Mouse (Mus musculus): ENCODE measurements around the gene E030018B13Rik. TPM values are rescaled to one million over a fixed set of nuclear protein-coding genes. Genes with fewer than 3 reads are reported as not detected.

The E030018B13Rik gene
- polyA plus RNA-seq, 1 experiment: not detected

DNA sequence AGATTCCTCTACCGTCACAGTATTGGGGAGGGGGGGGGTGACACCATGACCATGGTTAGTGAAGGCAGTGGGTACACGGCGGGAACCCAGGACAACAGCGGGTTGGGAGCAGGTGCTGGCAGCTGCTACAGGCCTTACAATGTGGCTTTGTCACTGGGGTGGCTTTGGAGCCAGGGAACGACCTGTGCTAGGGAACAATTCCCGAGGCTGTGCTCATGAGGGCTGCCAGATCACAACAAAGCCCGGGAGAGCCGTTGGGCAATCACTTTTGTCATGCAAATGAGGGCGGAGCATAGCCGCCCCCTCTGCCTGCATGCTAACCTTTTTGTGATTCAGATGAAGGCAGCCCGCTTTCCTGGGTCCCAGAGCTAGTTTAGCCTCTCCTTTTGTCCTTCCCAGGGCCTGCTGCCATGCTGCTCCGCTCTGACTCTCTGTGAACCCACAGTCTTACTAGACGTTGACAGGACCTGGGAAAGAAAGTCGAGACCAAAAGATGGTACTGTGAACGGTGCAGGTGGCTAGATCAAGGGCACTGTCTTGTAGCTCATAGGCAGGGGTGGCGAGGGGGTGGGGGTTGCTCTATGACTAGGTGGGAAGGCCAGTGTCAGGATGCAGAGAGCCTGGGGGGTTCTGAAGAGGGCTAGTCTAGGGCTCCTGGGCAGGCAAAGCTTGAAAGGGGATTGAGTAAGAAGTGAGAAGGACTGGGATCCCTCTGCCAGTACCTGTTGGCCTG, 40.5 kb downstream of the E030018B13Rik start:
- Histone ChIP-seq H3K27ac (ENCODE audit: insufficient read depth, low read depth, low read length) (no peak overlapping the region), H3K27me3 (replicated peaks; ENCODE audit: control insufficient read depth, insufficient read depth, low read length) (no peaks in the 10 kb centered on the region), H3K4me3 (ENCODE audit: insufficient read depth, low read depth, low read length) (no peak overlapping the region), H3K4me1 (ENCODE audit: control insufficient read depth, insufficient read depth, low read length) (no peaks in the 10 kb centered on the region), H3K36me3 (ENCODE audit: control insufficient read depth, insufficient read depth, low read length) (no peaks in the 10 kb centered on the region)
- 52% methylated on average over 16 of the region's 16 CpGs for WGBS
- TF ChIP-seq CTCF (conservative IDR thresholded peaks at IDR 0.05; ENCODE audit: insufficient read depth, insufficient read length, low read depth, low read length): no peak
- no peak for DNase-seq

GRCm38 (mm10) chr7:63957872-63958640, 41.4 kb downstream of the E030018B13Rik start:
- Histone ChIP-seq H3K36me3 (ENCODE audit: control insufficient read depth, insufficient read depth, low read length) (no peaks in the 10 kb centered on the region), H3K27ac (ENCODE audit: insufficient read depth, low read depth, low read length) (no peak overlapping the region), H3K4me1 (ENCODE audit: control insufficient read depth, insufficient read depth, low read length) (no peaks in the 10 kb centered on the region), H3K4me3 (ENCODE audit: insufficient read depth, low read depth, low read length) (no peak overlapping the region), H3K27me3 (replicated peaks; ENCODE audit: control insufficient read depth, insufficient read depth, low read length) (no peaks in the 10 kb centered on the region)
- WGBS: 91% methylated on average over 12 of the region's 12 CpGs
- TF ChIP-seq CTCF (conservative IDR thresholded peaks at IDR 0.05; ENCODE audit: insufficient read depth, insufficient read length, low read depth, low read length) (no peak), POLR2A (IDR thresholded peaks at IDR 0.05; ENCODE audit: low read depth, low read length) (no peak)
- DNase-seq: no peak

DNA sequence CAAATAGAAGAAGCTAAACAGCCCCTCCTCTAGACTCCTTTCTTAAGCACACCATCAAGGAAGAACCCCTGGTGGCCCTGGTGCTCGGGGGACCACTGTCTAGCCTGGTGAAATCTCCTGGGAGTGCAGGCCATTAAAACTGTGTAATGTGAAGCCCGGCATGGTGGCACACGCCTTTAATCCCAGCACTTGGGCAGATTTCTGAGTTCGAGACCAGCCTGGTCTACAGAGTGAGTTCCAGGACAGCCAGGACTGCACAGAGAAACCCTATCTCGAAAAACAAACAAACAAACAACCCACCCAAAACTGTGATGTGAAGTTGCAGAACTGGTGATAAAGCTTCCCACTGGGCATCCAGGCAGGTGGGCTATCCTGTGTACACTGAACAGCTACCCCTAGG, 47.0 kb downstream of the E030018B13Rik start:
- 77% methylated on average over 5 of the region's 5 CpGs for WGBS
- no peaks in the 10 kb centered on the region for H3K27me3 ChIP-seq (replicated peaks; ENCODE audit: control insufficient read depth, insufficient read depth, low read length)
- no peak for DNase-seq

GRCm38 (mm10) chr7:63964121-63964520, 47.5 kb downstream of the E030018B13Rik start:
- 88% methylated on average over 6 of the region's 6 CpGs for WGBS

More for the DNA sequence above, 47.0 kb downstream of the E030018B13Rik start:
- H3K27ac ChIP-seq (ENCODE audit: insufficient read depth, low read depth, low read length): no peak overlapping the region
- TF ChIP-seq CTCF (conservative IDR thresholded peaks at IDR 0.05; ENCODE audit: insufficient read depth, insufficient read length, low read depth, low read length): no peak
- TF ChIP-seq POLR2A (IDR thresholded peaks at IDR 0.05; ENCODE audit: low read depth, low read length): no peak
- no peaks in the 10 kb centered on the region for H3K36me3 ChIP-seq (ENCODE audit: control insufficient read depth, insufficient read depth, low read length)
- no peak overlapping the region for H3K4me3 ChIP-seq (ENCODE audit: insufficient read depth, low read depth, low read length)
- no peaks in the 10 kb centered on the region for H3K4me1 ChIP-seq (ENCODE audit: control insufficient read depth, insufficient read depth, low read length)

GRCm38 (mm10) chr7:63965135-63965534, 48.5 kb downstream of the E030018B13Rik start:
- Histone ChIP-seq H3K4me1 (ENCODE audit: control insufficient read depth, insufficient read depth, low read length) (no peaks in the 10 kb centered on the region), H3K4me3 (ENCODE audit: insufficient read depth, low read depth, low read length) (no peak overlapping the region), H3K27ac (ENCODE audit: insufficient read depth, low read depth, low read length) (no peak overlapping the region), H3K36me3 (ENCODE audit: control insufficient read depth, insufficient read depth, low read length) (no peaks in the 10 kb centered on the region), H3K27me3 (replicated peaks; ENCODE audit: control insufficient read depth, insufficient read depth, low read length) (no peaks in the 10 kb centered on the region)
- no peak for TF ChIP-seq POLR2A (IDR thresholded peaks at IDR 0.05; ENCODE audit: low read depth, low read length)
- 0 out of 2 replicates have a peak, but pooled peaks have one; percentile 3 for TF ChIP-seq CTCF (conservative IDR thresholded peaks at IDR 0.05; ENCODE audit: insufficient read depth, insufficient read length, low read depth, low read length)
- peak; percentile 17 for DNase-seq
- 58% methylated on average over 2 of the region's 2 CpGs for WGBS

More at GRCm38 (mm10) chr7:63964121-63964520, 47.5 kb downstream of the E030018B13Rik start:
- no peaks in the 10 kb centered on the region for H3K27me3 ChIP-seq (replicated peaks; ENCODE audit: control insufficient read depth, insufficient read depth, low read length)
- no peak for TF ChIP-seq POLR2A (IDR thresholded peaks at IDR 0.05; ENCODE audit: low read depth, low read length)
- 0 out of 2 replicates have a peak, but pooled peaks have one; percentile 22 for TF ChIP-seq CTCF (conservative IDR thresholded peaks at IDR 0.05; ENCODE audit: insufficient read depth, insufficient read length, low read depth, low read length)
- no peaks in the 10 kb centered on the region for H3K4me1 ChIP-seq (ENCODE audit: control insufficient read depth, insufficient read depth, low read length)
- no peak overlapping the region for H3K27ac ChIP-seq (ENCODE audit: insufficient read depth, low read depth, low read length)
- no peaks in the 10 kb centered on the region for H3K36me3 ChIP-seq (ENCODE audit: control insufficient read depth, insufficient read depth, low read length)
- no peak for DNase-seq
- no peak overlapping the region for H3K4me3 ChIP-seq (ENCODE audit: insufficient read depth, low read depth, low read length)

GRCm38 (mm10) chr7:63965635-63966418, 49.2 kb downstream of the E030018B13Rik start:
- H3K27me3 ChIP-seq (replicated peaks; ENCODE audit: control insufficient read depth, insufficient read depth, low read length): no peaks in the 10 kb centered on the region
- no peak overlapping the region for H3K4me3 ChIP-seq (ENCODE audit: insufficient read depth, low read depth, low read length)
- no peak for TF ChIP-seq CTCF (conservative IDR thresholded peaks at IDR 0.05; ENCODE audit: insufficient read depth, insufficient read length, low read depth, low read length)
- no peak for TF ChIP-seq POLR2A (IDR thresholded peaks at IDR 0.05; ENCODE audit: low read depth, low read length)
- H3K36me3 ChIP-seq (ENCODE audit: control insufficient read depth, insufficient read depth, low read length): no peaks in the 10 kb centered on the region
- no peak for DNase-seq
- no peaks in the 10 kb centered on the region for H3K4me1 ChIP-seq (ENCODE audit: control insufficient read depth, insufficient read depth, low read length)
- H3K27ac ChIP-seq (ENCODE audit: insufficient read depth, low read depth, low read length): no peak overlapping the region
- WGBS: 74% methylated on average over 5 of the region's 5 CpGs
